Mouse (Mus musculus): ENCODE measurements around the gene Dnmt3l. TPM values are rescaled to one million over a fixed set of nuclear protein-coding genes. Genes with fewer than 3 reads are reported as not detected.

Dnmt3l gene
- polyA plus RNA-seq, 1 experiment from 2014 or later = 0.34 TPM

DNA sequence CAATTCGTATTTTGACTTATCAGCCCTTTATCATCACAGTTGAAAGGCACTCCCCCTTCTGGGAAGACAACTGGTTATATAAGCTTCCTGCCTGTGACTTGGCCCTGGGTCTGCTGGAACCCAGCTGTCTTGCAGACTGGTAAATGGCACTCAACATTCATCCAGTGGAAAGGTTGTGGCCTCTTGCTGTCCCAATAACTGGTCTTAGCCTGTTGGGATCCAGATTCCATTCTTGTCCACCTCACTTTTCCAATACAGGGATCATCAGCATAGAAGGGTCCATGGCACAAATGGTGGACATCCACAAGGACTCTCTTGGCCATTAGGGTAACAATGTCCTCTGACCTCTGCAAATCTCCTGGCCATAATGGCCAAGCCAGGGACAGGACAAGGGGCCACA lies 42.3 kb downstream of the Dnmt3l start:
- H3K27me3 ChIP-seq (replicated peaks; ENCODE audit: control insufficient read depth, insufficient read depth, low read length) = no peaks in the 10 kb centered on the region
- H3K9me3 ChIP-seq (ENCODE audit: control insufficient read depth, low read length) = no peaks in the 10 kb centered on the region
- 62% methylated on average over 1 of the region's 1 CpGs for WGBS
- H3K36me3 ChIP-seq (ENCODE audit: control insufficient read depth, insufficient read depth, low read length) = no peaks in the 10 kb centered on the region
- H3K4me1 ChIP-seq (replicated peaks; ENCODE audit: control insufficient read depth, insufficient read depth, low read length) = no peaks in the 10 kb centered on the region
- H3K27ac ChIP-seq (ENCODE audit: low read depth) = no peak overlapping the region
- no peak for ATAC-seq (replicated peaks; ENCODE audit: low FRiP score, low TSS enrichment, low read depth)
- no peak overlapping the region for H3K4me2 ChIP-seq (ENCODE audit: low read length)
- no peak overlapping the region for H3K9ac ChIP-seq (ENCODE audit: low read length)
- no peak overlapping the region for H3K4me3 ChIP-seq (ENCODE audit: low read depth, low read length)
- DNase-seq (ENCODE audit: low spot score) = no peak

DNA sequence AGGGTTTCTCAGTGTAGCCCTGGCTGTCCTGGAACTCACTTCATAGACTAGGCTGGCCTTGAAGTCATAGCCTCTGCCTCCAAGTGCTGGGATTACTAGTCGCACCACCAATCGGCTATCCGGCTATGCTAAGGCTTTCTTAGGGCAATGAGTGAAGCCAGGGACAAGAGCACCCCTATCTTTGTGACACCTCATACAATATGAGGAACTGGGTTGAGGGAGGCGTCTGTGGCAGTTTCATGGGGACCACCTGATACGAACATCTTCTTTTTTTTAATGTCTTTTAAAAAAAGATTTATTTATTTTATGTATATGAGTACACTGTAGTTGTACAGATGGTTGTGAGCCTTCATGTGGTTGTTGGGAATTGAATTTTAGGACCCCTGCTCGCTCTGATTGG lies 44.0 kb downstream of the Dnmt3l start:
- no peak overlapping the region for H3K27ac ChIP-seq (ENCODE audit: low read depth)
- no peak overlapping the region for H3K9ac ChIP-seq (ENCODE audit: low read length)
- H3K4me1 ChIP-seq (replicated peaks; ENCODE audit: control insufficient read depth, insufficient read depth, low read length) = no peaks in the 10 kb centered on the region
- no peak for ATAC-seq (replicated peaks; ENCODE audit: low FRiP score, low TSS enrichment, low read depth)
- no peak overlapping the region for H3K4me3 ChIP-seq (ENCODE audit: low read depth, low read length)
- H3K27me3 ChIP-seq (replicated peaks; ENCODE audit: control insufficient read depth, insufficient read depth, low read length) = no peaks in the 10 kb centered on the region
- H3K9me3 ChIP-seq (ENCODE audit: control insufficient read depth, low read length) = no peaks in the 10 kb centered on the region
- no peak overlapping the region for H3K4me2 ChIP-seq (ENCODE audit: low read length)
- no peak for DNase-seq (ENCODE audit: low spot score)
- WGBS = 87% methylated on average over 6 of the region's 6 CpGs
- no peaks in the 10 kb centered on the region for H3K36me3 ChIP-seq (ENCODE audit: control insufficient read depth, insufficient read depth, low read length)

DNA sequence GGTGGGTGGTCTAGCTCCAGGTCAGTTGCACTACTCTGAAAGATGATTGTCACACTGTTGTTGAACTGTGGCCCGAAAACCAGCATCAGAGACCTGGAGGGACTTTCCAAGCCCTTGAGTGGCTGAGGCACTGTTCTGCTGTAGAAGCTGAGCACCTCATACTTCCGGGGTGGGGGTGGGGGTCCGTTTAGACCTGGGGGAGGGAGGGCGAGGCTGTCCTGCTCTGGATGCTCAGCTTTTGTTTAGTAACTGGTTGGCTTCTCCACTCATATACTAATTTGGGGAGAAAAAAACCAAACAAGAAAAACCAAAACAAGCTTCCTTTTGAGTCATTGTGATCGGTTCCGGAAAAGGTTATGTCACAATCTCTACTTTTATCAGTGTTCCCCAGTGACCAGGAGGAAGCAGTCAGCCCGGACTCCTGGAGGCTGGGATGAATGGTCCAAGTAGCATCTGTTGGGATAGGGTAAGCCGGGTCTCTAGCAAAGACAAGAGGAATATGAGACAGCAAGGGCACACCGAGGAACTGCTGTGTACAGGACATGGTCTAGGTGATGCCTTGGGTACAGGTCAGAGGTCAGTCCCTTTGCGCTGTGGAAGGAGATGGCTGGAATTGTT lies 44.8 kb downstream of the Dnmt3l start:
- no peak for DNase-seq (ENCODE audit: low spot score)
- no peaks in the 10 kb centered on the region for H3K27me3 ChIP-seq (replicated peaks; ENCODE audit: control insufficient read depth, insufficient read depth, low read length)
- no peak overlapping the region for H3K4me3 ChIP-seq (ENCODE audit: low read depth, low read length)
- H3K9me3 ChIP-seq (ENCODE audit: control insufficient read depth, low read length) = no peaks in the 10 kb centered on the region
- ATAC-seq (replicated peaks; ENCODE audit: low FRiP score, low TSS enrichment, low read depth) = no peak
- H3K4me2 ChIP-seq (ENCODE audit: low read length) = no peak overlapping the region
- no peak overlapping the region for H3K9ac ChIP-seq (ENCODE audit: low read length)
- 82% methylated on average over 10 of the region's 10 CpGs for WGBS
- H3K4me1 ChIP-seq (replicated peaks; ENCODE audit: control insufficient read depth, insufficient read depth, low read length) = no peaks in the 10 kb centered on the region
- no peak overlapping the region for H3K27ac ChIP-seq (ENCODE audit: low read depth)
- H3K36me3 ChIP-seq (ENCODE audit: control insufficient read depth, insufficient read depth, low read length) = no peaks in the 10 kb centered on the region

DNA sequence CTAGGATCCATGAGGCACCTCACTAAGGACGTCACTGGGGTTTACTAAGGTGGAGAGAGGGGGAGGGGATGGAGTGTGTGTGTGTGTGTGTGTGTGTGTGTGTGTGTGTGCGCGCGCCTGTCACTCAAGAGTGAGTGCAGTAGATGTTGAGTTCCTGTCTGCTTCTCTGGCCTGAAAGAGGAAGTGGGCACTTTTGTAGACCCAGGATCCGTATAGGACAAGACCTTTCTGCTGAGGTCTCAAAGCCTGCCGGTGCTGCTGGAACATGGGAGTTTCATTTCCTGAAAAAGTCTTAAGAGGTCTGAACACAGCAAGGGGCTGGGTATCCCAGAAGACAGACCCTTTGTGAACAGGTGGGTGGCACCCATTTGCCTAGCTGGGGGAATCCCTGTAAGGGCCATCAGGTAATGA lies 45.4 kb downstream of the Dnmt3l start:
- no peak overlapping the region for H3K27ac ChIP-seq (ENCODE audit: low read depth)
- no peak overlapping the region for H3K4me2 ChIP-seq (ENCODE audit: low read length)
- no peak for DNase-seq (ENCODE audit: low spot score)
- H3K36me3 ChIP-seq (ENCODE audit: control insufficient read depth, insufficient read depth, low read length) = no peaks in the 10 kb centered on the region
- no peaks in the 10 kb centered on the region for H3K27me3 ChIP-seq (replicated peaks; ENCODE audit: control insufficient read depth, insufficient read depth, low read length)
- H3K9me3 ChIP-seq (ENCODE audit: control insufficient read depth, low read length) = no peaks in the 10 kb centered on the region
- H3K4me3 ChIP-seq (ENCODE audit: low read depth, low read length) = no peak overlapping the region
- WGBS = 79% methylated on average over 6 of the region's 6 CpGs
- H3K4me1 ChIP-seq (replicated peaks; ENCODE audit: control insufficient read depth, insufficient read depth, low read length) = no peaks in the 10 kb centered on the region
- ATAC-seq (replicated peaks; ENCODE audit: low FRiP score, low TSS enrichment, low read depth) = no peak
- no peak overlapping the region for H3K9ac ChIP-seq (ENCODE audit: low read length)

DNA sequence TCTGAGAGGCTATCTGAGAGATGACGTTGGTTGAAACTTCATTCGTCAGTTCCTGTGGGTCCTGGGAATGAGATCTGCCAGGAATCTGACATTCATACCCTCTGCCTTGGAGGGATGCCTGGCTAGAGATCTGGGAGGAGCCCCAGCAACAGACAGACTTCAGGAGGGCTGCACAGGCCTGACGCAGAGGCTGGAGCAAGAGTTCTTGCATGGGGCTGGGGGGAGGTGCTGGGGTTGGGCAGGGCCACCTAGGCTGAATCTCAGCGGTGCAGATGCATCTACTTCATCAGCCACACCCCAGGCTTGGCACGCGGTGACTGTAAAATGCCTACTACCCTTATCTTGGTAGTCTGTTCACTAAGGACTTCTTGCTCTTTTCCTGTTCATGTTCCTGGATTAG lies 48.5 kb downstream of the Dnmt3l start:
- Histone ChIP-seq H3K27me3 (replicated peaks; ENCODE audit: control insufficient read depth, insufficient read depth, low read length) (no peaks in the 10 kb centered on the region), H3K4me3 (ENCODE audit: low read depth, low read length) (no peak overlapping the region), H3K27ac (ENCODE audit: low read depth) (no peak overlapping the region), H3K36me3 (ENCODE audit: control insufficient read depth, insufficient read depth, low read length) (no peaks in the 10 kb centered on the region), H3K9ac (ENCODE audit: low read length) (no peak overlapping the region), H3K9me3 (ENCODE audit: control insufficient read depth, low read length) (no peaks in the 10 kb centered on the region), H3K4me2 (ENCODE audit: low read length) (no peak overlapping the region), H3K4me1 (replicated peaks; ENCODE audit: control insufficient read depth, insufficient read depth, low read length) (no peaks in the 10 kb centered on the region)
- ATAC-seq (replicated peaks; ENCODE audit: low FRiP score, low TSS enrichment, low read depth) (0 out of 2 replicates have a peak, but pooled peaks have one; percentile 50), DNase-seq (ENCODE audit: low spot score) (no peak)
- WGBS = 36% methylated on average over 6 of the region's 6 CpGs

DNA sequence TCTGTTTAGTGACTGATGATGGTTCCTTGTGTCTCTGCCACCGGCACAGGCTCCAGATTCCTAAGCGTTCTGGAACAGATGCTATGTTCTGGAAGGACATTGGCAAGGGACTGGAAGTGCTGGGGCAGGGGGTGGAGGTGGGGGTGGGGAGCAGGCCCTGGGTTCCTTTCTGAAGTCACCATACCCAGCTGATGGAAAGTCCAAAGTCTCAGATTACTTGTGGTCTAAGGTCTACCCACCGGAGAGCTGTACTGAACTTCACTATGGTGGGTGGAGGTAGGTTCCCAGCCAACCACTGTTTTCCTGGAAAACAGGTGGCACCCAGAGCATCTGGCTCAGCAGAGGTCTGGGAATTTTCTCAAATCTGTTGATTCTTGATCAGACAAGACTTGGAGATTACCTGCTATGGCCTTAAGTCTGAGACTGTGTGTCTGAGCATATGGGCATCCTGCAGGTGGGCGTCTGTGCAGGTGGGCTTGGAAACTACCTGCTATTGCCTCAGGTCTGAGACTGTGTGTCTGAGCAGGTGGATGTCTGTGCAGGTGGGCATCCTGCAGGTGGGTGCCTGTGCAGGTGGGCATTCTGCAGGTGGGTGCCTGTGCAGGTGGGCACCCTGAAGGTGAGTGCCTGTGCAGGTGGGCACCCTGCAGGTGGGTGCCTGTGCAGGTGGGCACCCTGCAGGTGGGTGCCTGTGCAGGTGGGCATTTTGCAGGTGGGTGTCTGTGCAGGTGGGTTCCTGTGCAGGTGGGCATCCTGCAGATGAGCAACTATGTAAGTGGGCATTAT lies 49.2 kb downstream of the Dnmt3l start:
- H3K36me3 ChIP-seq (ENCODE audit: control insufficient read depth, insufficient read depth, low read length) = no peaks in the 10 kb centered on the region
- no peaks in the 10 kb centered on the region for H3K4me1 ChIP-seq (replicated peaks; ENCODE audit: control insufficient read depth, insufficient read depth, low read length)
- H3K27ac ChIP-seq (ENCODE audit: low read depth) = no peak overlapping the region
- no peak overlapping the region for H3K4me3 ChIP-seq (ENCODE audit: low read depth, low read length)
- H3K9me3 ChIP-seq (ENCODE audit: control insufficient read depth, low read length) = no peaks in the 10 kb centered on the region
- no peak for DNase-seq (ENCODE audit: low spot score)
- no peak overlapping the region for H3K9ac ChIP-seq (ENCODE audit: low read length)
- WGBS = 65% methylated on average over 4 of the region's 4 CpGs
- H3K4me2 ChIP-seq (ENCODE audit: low read length) = no peak overlapping the region
- no peak for ATAC-seq (replicated peaks; ENCODE audit: low FRiP score, low TSS enrichment, low read depth)
- no peaks in the 10 kb centered on the region for H3K27me3 ChIP-seq (replicated peaks; ENCODE audit: control insufficient read depth, insufficient read depth, low read length)

DNA sequence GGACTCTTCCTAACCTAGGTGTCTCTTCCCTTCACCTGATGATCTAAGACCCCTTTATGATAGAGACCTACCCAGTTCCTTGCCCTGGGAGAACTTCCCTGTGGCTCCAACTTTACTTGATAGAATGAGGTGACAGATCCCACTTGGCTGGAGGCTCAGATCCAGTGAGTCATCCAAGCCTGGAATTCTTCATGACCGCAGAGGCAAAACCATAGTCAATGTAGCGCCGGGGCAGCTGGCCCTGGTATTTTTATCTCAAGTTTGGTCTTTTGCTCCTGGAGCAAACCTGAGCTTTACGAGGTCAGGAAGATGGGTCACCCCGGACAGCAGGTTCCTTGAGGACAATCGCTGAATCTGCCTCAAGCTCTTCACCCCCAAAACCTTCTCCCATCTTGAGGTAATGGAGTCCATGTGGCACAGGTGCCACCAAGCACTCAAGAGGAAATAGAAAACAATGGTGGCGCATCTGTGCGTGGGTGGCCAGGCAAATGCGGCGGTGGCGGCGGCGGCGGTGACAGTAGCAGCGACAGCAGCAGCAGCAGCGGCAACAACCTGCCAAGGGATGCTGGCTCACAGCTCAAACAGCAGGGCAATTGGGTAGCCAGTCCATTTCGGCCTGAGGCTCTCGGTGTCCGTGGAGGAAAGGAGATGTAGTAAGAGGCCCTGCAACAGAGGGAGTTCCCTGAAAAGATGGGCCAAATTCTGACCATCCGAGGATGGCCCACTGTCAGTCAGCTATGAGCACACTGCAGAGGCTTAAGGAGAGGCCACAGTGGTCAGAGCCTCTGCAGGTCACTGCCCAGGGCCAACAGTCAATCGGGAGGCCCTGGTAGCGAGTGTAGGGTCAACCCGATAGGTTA lies 50.3 kb downstream of the Dnmt3l start:
- no peaks in the 10 kb centered on the region for H3K27me3 ChIP-seq (replicated peaks; ENCODE audit: control insufficient read depth, insufficient read depth, low read length)
- WGBS = 83% methylated on average over 23 of the region's 23 CpGs
- DNase-seq (ENCODE audit: low spot score) = no peak
- no peaks in the 10 kb centered on the region for H3K4me1 ChIP-seq (replicated peaks; ENCODE audit: control insufficient read depth, insufficient read depth, low read length)
- H3K9ac ChIP-seq (ENCODE audit: low read length) = no peak overlapping the region
- no peaks in the 10 kb centered on the region for H3K36me3 ChIP-seq (ENCODE audit: control insufficient read depth, insufficient read depth, low read length)
- H3K4me3 ChIP-seq (ENCODE audit: low read depth, low read length) = no peak overlapping the region
- no peaks in the 10 kb centered on the region for H3K9me3 ChIP-seq (ENCODE audit: control insufficient read depth, low read length)
- H3K4me2 ChIP-seq (ENCODE audit: low read length) = no peak overlapping the region
- no peak overlapping the region for H3K27ac ChIP-seq (ENCODE audit: low read depth)
- no peak for ATAC-seq (replicated peaks; ENCODE audit: low FRiP score, low TSS enrichment, low read depth)

DNA sequence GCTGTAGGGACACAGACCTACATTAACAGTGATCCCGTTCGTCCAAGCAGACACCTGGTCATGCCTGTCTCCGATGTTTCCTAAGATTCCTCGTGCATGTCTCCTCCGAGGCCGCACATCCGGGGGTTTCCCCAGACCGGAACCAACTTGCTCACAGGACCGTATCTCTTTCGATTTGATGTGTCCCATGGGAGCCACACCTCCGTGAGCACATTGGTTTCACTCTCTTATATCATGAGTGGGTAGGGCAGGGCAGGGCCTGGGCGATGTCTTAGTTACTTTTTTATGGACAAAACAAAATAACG lies 50.9 kb downstream of the Dnmt3l start:
- Histone ChIP-seq H3K4me3 (ENCODE audit: low read depth, low read length) (no peak overlapping the region), H3K27me3 (replicated peaks; ENCODE audit: control insufficient read depth, insufficient read depth, low read length) (no peaks in the 10 kb centered on the region), H3K4me1 (replicated peaks; ENCODE audit: control insufficient read depth, insufficient read depth, low read length) (no peaks in the 10 kb centered on the region), H3K36me3 (ENCODE audit: control insufficient read depth, insufficient read depth, low read length) (no peaks in the 10 kb centered on the region), H3K9me3 (ENCODE audit: control insufficient read depth, low read length) (no peaks in the 10 kb centered on the region), H3K4me2 (ENCODE audit: low read length) (no peak overlapping the region), H3K27ac (ENCODE audit: low read depth) (no peak overlapping the region), H3K9ac (ENCODE audit: low read length) (no peak overlapping the region)
- DNase-seq (ENCODE audit: low spot score) = no peak
- WGBS = 87% methylated on average over 13 of the region's 13 CpGs
- ATAC-seq (replicated peaks; ENCODE audit: low FRiP score, low TSS enrichment, low read depth) = no peak

All from intestine, embryonic 14.5 days (tissue).